Mouse (Mus musculus): Measurements from ENCODE around the gene Olfr520. TPM values are rescaled to one million over a fixed set of nuclear protein-coding genes. Genes with fewer than 3 reads are reported as not detected.
"Not testable (repeated sequence)": the region's sequence is repeated elsewhere in the genome, so short reads cannot be mapped to it uniquely, and the experiment has no call there.

Gene Olfr520
- polyA plus RNA-seq, 1 experiment from 2014 or later = not detected

- WGBS = 93% methylated on average over 2 of the region's 2 CpGs
- no peak for ATAC-seq (replicated peaks)
These were observed 4.5 kb downstream of the Olfr520 start for GRCm38 (mm10) chr7:99734612-99735011.

GRCm38 (mm10) chr7:99735491-99735890, 5.4 kb downstream of the Olfr520 start:
- H3K4me1 ChIP-seq; H3K27me3 ChIP-seq; H3K27ac ChIP-seq (replicated peaks); H3K9me3 ChIP-seq; H3K4me2 ChIP-seq (replicated peaks); H3K36me3 ChIP-seq; H3K9ac ChIP-seq (replicated peaks); H3K4me3 ChIP-seq; ATAC-seq (replicated peaks): not testable (repeated sequence)
- 95% methylated on average over 9 of the region's 9 CpGs for WGBS

More at GRCm38 (mm10) chr7:99734612-99735011, 4.5 kb downstream of the Olfr520 start:
- H3K27me3 ChIP-seq = no peaks in the 10 kb centered on the region
- no peak overlapping the region for H3K4me3 ChIP-seq
- H3K9ac ChIP-seq (replicated peaks) = no peak overlapping the region
- H3K27ac ChIP-seq (replicated peaks) = no peak overlapping the region
- H3K4me1 ChIP-seq = 0 out of 2 replicates have a peak, but pooled peaks cover 2% of the 10 kb centered on the region
- H3K36me3 ChIP-seq = no peaks in the 10 kb centered on the region
- no peaks in the 10 kb centered on the region for H3K9me3 ChIP-seq
- no peak overlapping the region for H3K4me2 ChIP-seq (replicated peaks)

GRCm38 (mm10) chr7:99739276-99739675, 9.2 kb downstream of the Olfr520 start:
- Histone ChIP-seq H3K4me3 (no peak overlapping the region), H3K4me1 (0 out of 2 replicates have a peak, but pooled peaks cover 2% of the 10 kb centered on the region), H3K4me2 (replicated peaks) (no peak overlapping the region), H3K9ac (replicated peaks) (no peak overlapping the region), H3K27ac (replicated peaks) (no peak overlapping the region), H3K36me3 (no peaks in the 10 kb centered on the region), H3K9me3 (no peaks in the 10 kb centered on the region), H3K27me3 (no peaks in the 10 kb centered on the region)
- 41% methylated on average over 9 of the region's 9 CpGs for WGBS
- no peak for ATAC-seq (replicated peaks)

- Histone ChIP-seq H3K4me2 (replicated peaks) (no peak within 1 kb of the TSS), H3K9me3 (peaks cover 5% of the 10 kb centered on the region), H3K27ac (replicated peaks) (no peak within 1 kb of the TSS), H3K27me3 (no peaks in the 10 kb centered on the region), H3K4me3 (no peak within 1 kb of the TSS), H3K9ac (replicated peaks) (no peak within 1 kb of the TSS), H3K36me3 (no peaks in the 10 kb centered on the region), H3K4me1 (no peaks in the 10 kb centered on the region)
- ATAC-seq (replicated peaks) = no peak
- 95% methylated on average over 2 of the region's 2 CpGs for WGBS
These were observed 33.1 kb downstream of the Olfr520 start, which contains the start of gene Olfr521 for GRCm38 (mm10) chr7:99763207-99763606. Olfr521 (plus strand) TSS chr7:99763507.

GRCm38 (mm10) chr7:99781385-99781784, 51.3 kb downstream of the Olfr520 start:
- Histone ChIP-seq H3K36me3 (no peaks in the 10 kb centered on the region), H3K9ac (replicated peaks) (no peak overlapping the region), H3K4me1 (no peaks in the 10 kb centered on the region), H3K4me2 (replicated peaks) (no peak overlapping the region), H3K27ac (replicated peaks) (no peak overlapping the region), H3K27me3 (no peaks in the 10 kb centered on the region), H3K9me3 (no peaks in the 10 kb centered on the region), H3K4me3 (no peak overlapping the region)
- 78% methylated on average over 5 of the region's 5 CpGs for WGBS
- ATAC-seq (replicated peaks) = no peak

- H3K4me1 ChIP-seq = no peaks in the 10 kb centered on the region
- H3K9ac ChIP-seq (replicated peaks) = no peak overlapping the region
- H3K27me3 ChIP-seq = no peaks in the 10 kb centered on the region
- H3K36me3 ChIP-seq = no peaks in the 10 kb centered on the region
- no peak overlapping the region for H3K27ac ChIP-seq (replicated peaks)
- H3K4me2 ChIP-seq (replicated peaks) = no peak overlapping the region
- no peak overlapping the region for H3K4me3 ChIP-seq
- 73% methylated on average over 2 of the region's 2 CpGs for WGBS
- no peak for ATAC-seq (replicated peaks)
- H3K9me3 ChIP-seq = no peaks in the 10 kb centered on the region
These were observed 51.8 kb downstream of the Olfr520 start for GRCm38 (mm10) chr7:99781916-99782315.

GRCm38 (mm10) chr7:99783421-99783820, 53.3 kb downstream of the Olfr520 start:
- WGBS = 75% methylated on average over 7 of the region's 7 CpGs
- no peak overlapping the region for H3K4me2 ChIP-seq (replicated peaks)
- no peaks in the 10 kb centered on the region; the same call in 1 of the 2 replicates for H3K4me1 ChIP-seq
- H3K9ac ChIP-seq (replicated peaks) = no peak overlapping the region
- H3K4me3 ChIP-seq = no peak overlapping the region
- H3K9me3 ChIP-seq = no peaks in the 10 kb centered on the region
- no peaks in the 10 kb centered on the region for H3K27me3 ChIP-seq
- no peaks in the 10 kb centered on the region for H3K36me3 ChIP-seq
- ATAC-seq (replicated peaks) = no peak
- H3K27ac ChIP-seq (replicated peaks) = no peak overlapping the region

- no peak overlapping the region for H3K4me3 ChIP-seq
- ATAC-seq (replicated peaks) = no peak
These were observed 55.5 kb downstream of the Olfr520 start for GRCm38 (mm10) chr7:99785553-99785952.

More at GRCm38 (mm10) chr7:99785553-99785952, 55.5 kb downstream of the Olfr520 start:
- WGBS = 93% methylated on average over 3 of the region's 3 CpGs
- H3K27me3 ChIP-seq = no peaks in the 10 kb centered on the region
- H3K9me3 ChIP-seq = no peaks in the 10 kb centered on the region
- H3K27ac ChIP-seq (replicated peaks) = no peak overlapping the region
- H3K4me2 ChIP-seq (replicated peaks) = no peak overlapping the region
- H3K9ac ChIP-seq (replicated peaks) = no peak overlapping the region
- no peaks in the 10 kb centered on the region; the same call in 1 of the 2 replicates for H3K4me1 ChIP-seq
- no peaks in the 10 kb centered on the region for H3K36me3 ChIP-seq

Other genes starting within 250 kb of the Olfr520 start
- 553 and 561 TPM in 2 replicates for gene Rps3, start 246.5 kb upstream of the Olfr520 start, polyA plus RNA-seq (2015; fragmentation: Nextera tagmentation; extraction: Ambion mirVana)
- 14.3 and 15.1 TPM in 2 replicates for gene Arrb1, start 194.8 kb upstream of the Olfr520 start, polyA plus RNA-seq (2015; fragmentation: Nextera tagmentation; extraction: Ambion mirVana)
- gene Tpbgl, start 103.2 kb upstream of the Olfr520 start, polyA plus RNA-seq (2015; fragmentation: Nextera tagmentation; extraction: Ambion mirVana) = 0.49 and 0.50 TPM in 2 replicates
- gene Slco2b1, start 18.9 kb upstream of the Olfr520 start, polyA plus RNA-seq (2015; fragmentation: Nextera tagmentation; extraction: Ambion mirVana) = 4.5 and 4.9 TPM in 2 replicates
- gene Olfr521, start 33.2 kb downstream of the Olfr520 start, polyA plus RNA-seq (2015; fragmentation: Nextera tagmentation; extraction: Ambion mirVana) = not detected in 2 replicates
- 1.6 and 1.9 TPM in 2 replicates for gene Neu3, start 98.1 kb downstream of the Olfr520 start, polyA plus RNA-seq (2015; fragmentation: Nextera tagmentation; extraction: Ambion mirVana)
- 0.61 and 0.65 TPM in 2 replicates for gene Xrra1, start 128.8 kb downstream of the Olfr520 start, polyA plus RNA-seq (2015; fragmentation: Nextera tagmentation; extraction: Ambion mirVana)
- gene Spcs2, start 133.2 kb downstream of the Olfr520 start, polyA plus RNA-seq (2015; fragmentation: Nextera tagmentation; extraction: Ambion mirVana) = 293 and 294 TPM in 2 replicates